Mouse (Mus musculus): ENCODE measurements around the gene Zfp873.
"Not testable (repeated sequence)": the region's sequence is repeated elsewhere in the genome, so short reads cannot be mapped to it uniquely, and the experiment has no call there.

The Zfp873 gene

DNA sequence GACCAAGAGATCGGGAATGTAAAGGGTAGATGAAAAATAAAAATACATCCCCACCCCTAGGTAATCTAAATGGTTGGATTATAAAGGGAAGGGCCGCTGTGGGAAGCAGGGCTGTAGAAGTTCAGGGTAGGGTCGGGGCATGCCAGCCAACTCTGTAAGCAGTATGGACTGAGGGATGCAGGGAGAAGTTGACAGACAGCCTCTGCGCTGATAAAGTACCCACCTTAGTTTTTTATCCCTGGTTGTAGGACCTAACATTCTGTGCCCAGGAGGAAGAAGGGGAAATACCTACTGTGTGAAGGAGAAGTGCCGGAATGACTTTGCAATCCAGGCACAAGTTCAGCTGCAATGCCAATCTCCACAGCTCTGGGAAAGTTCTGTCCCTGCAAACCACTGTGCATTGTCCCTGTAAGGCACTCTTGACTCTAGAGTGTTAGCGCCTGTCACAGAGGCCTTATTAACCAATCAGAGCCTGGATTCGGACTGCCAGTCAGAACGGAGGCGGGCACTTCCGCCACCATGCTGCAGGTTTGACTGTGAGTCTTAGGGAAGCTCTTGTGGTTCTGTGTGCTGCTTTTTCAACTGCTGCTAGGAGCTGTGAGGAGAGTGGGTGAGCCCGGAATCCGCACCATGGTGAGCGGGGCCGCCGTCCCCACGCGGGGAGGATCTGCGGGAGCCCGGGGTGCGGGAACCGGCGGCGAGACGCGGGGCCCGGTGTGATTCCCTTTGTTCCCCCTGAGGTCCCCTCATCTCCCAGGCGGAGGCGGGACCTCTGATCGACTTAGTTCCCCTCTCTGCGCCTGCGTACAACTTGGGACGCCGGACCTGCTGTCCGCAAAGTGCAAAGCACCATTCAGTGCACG is at the start of gene Zfp873:
TSS of gene Zfp873 (plus strand) at position 527 of the 863 bp plus-strand sequence.
- peak; percentile 92 for DNase-seq (ENCODE audit: extremely low read depth, insufficient read length, low spot score)

- not testable (repeated sequence) for DNase-seq (ENCODE audit: extremely low read depth, insufficient read length, low spot score)
Measured at GRCm38 (mm10) chr10:82003209-82003608, 44.7 kb upstream of the Zfp873 start.

GRCm38 (mm10) chr10:82004822-82005221 is 43.1 kb upstream of the Zfp873 start:
- not testable (repeated sequence) for DNase-seq (ENCODE audit: extremely low read depth, insufficient read length, low spot score)

DNA sequence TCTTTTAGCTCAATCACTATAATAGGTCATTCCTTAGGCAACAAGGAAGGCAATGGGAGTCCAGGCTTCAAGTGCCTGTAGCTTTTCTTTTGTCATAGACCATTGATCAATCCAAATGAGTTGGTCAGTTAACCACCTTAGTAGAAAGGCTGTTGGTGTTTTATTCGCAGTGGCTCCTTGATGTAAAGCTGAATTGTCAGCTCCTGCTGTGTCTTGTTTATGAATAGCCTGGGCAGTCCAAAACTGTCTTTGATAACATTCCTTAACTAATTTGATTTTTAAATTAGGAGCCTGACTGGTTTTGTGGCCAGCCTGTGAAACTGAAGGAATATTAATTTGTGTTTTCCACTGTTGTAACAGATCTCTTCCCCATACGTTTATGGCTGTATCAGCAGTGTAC is 5.7 kb upstream of the Zfp873 start:
- DNase-seq (ENCODE audit: extremely low read depth, insufficient read length, low spot score) = no peak

- no peak for DNase-seq (ENCODE audit: extremely low read depth, insufficient read length, low spot score)
Measured at GRCm38 (mm10) chr10:82046603-82047002, 1.3 kb upstream of the Zfp873 start.

DNA sequence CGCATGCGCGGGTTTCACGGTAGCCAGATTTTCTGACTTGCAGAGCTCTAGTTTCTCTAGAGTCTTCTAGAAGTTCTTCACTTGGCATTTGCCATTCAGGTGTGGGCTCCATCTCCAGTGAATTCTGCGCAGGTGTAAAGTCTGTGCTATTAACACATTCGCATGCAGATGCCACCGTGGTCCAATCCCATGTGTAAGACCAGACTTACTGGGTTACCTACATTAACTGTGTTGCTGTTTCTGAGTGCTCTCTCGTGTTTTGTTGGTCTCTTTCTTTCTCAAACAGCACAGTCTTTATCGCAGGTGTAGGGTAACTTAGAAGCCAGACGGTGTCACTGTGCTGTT is 509 bp downstream of the Zfp873 start:
- not testable (repeated sequence) for DNase-seq (ENCODE audit: extremely low read depth, insufficient read length, low spot score)

GRCm38 (mm10) chr10:82082728-82083621 is 35.1 kb downstream of the Zfp873 start, which contains the start of gene BC024063:
TSS of gene BC024063 (plus strand) at chr10:82083353.
- DNase-seq (ENCODE audit: extremely low read depth, insufficient read length, low spot score) = peak; percentile 90

DNA sequence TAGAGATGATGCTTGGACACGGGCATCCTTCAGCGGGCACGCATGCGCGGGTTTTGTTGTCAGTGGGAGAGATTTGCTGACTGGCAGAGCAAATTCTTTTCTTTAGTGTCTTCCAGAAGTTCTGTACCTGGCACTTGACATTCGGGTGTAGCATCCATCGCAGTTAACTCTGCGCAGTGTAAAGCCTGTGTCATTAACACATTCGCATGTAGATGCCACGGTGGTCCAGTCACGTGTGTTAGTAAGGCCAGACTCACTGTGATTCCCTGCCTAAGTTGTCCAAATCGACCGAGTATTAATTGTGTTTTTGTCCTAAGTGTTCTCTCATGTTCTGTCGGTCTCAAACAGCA is 35.7 kb downstream of the Zfp873 start:
- DNase-seq (ENCODE audit: extremely low read depth, insufficient read length, low spot score) = not testable (repeated sequence)
